Mouse (Mus musculus) CH12.LX (cell line): ENCODE measurements around the gene 1110017D15Rik. TPM values are rescaled to one million over a fixed set of nuclear protein-coding genes. Genes with fewer than 3 reads are reported as not detected.

ENCODE experiments used
- DNase-seq: peaks from one replicate; pipeline ENCODE4 v3.0.0-alpha.2; 2013; ENCODE audit errors: extremely low read depth
- H3K27ac ChIP-seq: 2 replicates; pipeline ENCODE4 v1.5.1; 2012; ENCODE audit warnings: low read depth, mild to moderate bottlenecking, control low read depth, moderate library complexity; ENCODE audit not compliant: insufficient read depth
- H3K27me3 ChIP-seq: replicated peaks from 2 replicates; pipeline ENCODE3; 2012; ENCODE audit warnings: inconsistent platforms
- H3K36me3 ChIP-seq, 2 experiments: replicated peaks in 1 of 2; 2 replicates each; pipeline versions ENCODE3 to v1.6.1; 2012; ENCODE audit warnings: inconsistent platforms in 1 of 2, low read length in 1 of 2, mild to moderate bottlenecking in 1 of 2, mixed read lengths in 1 of 2, moderate library complexity in 1 of 2; ENCODE audit not compliant: control insufficient read depth in 1 of 2, insufficient read depth in 1 of 2
- H3K4me1 ChIP-seq, 2 experiments: 2 replicates each; pipeline ENCODE4 v1.6.1; 2012; ENCODE audit warnings: inconsistent platforms in 1 of 2, moderate library complexity in 1 of 2; ENCODE audit not compliant: insufficient read depth in 2 of 2, control insufficient read depth in 1 of 2
- H3K4me2 ChIP-seq: 2 replicates; pipeline ENCODE4 v1.6.1; 2012; ENCODE audit warnings: low read depth, mild to moderate bottlenecking, control low read depth; ENCODE audit not compliant: poor library complexity, insufficient read depth, severe bottlenecking
- H3K4me3 ChIP-seq, 3 experiments: fragments of 150-350 bp in 1 of 3; sonication (generic) in 1 of 3; replicated peaks in 1 of 3; 2 replicates each; pipeline versions ENCODE3 to v1.5.1; 2011 to 2012; ENCODE audit warnings: low read depth in 2 of 3, low read length in 2 of 3, mild to moderate bottlenecking in 2 of 3, moderate library complexity in 2 of 3, control low read depth in 1 of 3, improper control_type of control experiment in 1 of 3, inconsistent platforms in 1 of 3, mixed read lengths in 1 of 3; ENCODE audit not compliant: poor library complexity in 1 of 3
- H3K79me2 ChIP-seq: replicated peaks from 2 replicates; pipeline ENCODE4 v1.6.1; 2012; ENCODE audit warnings: mild to moderate bottlenecking, moderate library complexity; ENCODE audit not compliant: control insufficient read depth, poor library complexity, insufficient read depth, severe bottlenecking; ENCODE audit errors: extremely low read depth
- H3K9ac ChIP-seq: 2 replicates; pipeline ENCODE4 v1.6.1; 2012; ENCODE audit warnings: low read depth, mild to moderate bottlenecking, control low read depth, moderate library complexity; ENCODE audit not compliant: insufficient read depth
- H3K9me3 ChIP-seq: replicated peaks from 2 replicates; pipeline ENCODE3; 2012; ENCODE audit warnings: low read length, inconsistent platforms, mixed read lengths
- EP300 ChIP-seq: IDR thresholded peaks from 2 replicates; pipeline ENCODE4 v1.6.1; 2011; ENCODE audit warnings: low read length, improper control_type of control experiment
- ETS1 ChIP-seq: conservative IDR thresholded peaks from 2 replicates; pipeline ENCODE4 v1.6.1; 2012; ENCODE audit warnings: low read depth, mild to moderate bottlenecking, inconsistent platforms, low read length, improper control_type of control experiment, moderate library complexity
- IRF4 ChIP-seq: IDR thresholded peaks from 2 replicates; pipeline ENCODE4 v1.6.1; 2014; ENCODE audit warnings: low read depth, mild to moderate bottlenecking, inconsistent platforms, low read length, improper control_type of control experiment
- JUND ChIP-seq: conservative IDR thresholded peaks from 2 replicates; pipeline ENCODE4 v1.6.1; 2011; ENCODE audit warnings: low read depth, low read length, improper control_type of control experiment
- MAFK ChIP-seq: IDR thresholded peaks from 2 replicates; pipeline ENCODE4 v1.6.1; 2011; ENCODE audit warnings: low read length, improper control_type of control experiment; ENCODE audit not compliant: insufficient replicate concordance
- MAX ChIP-seq: IDR thresholded peaks from 2 replicates; pipeline ENCODE4 v1.6.1; 2011; ENCODE audit warnings: low read length, improper control_type of control experiment
- MEF2A ChIP-seq: IDR thresholded peaks from 2 replicates; pipeline ENCODE4 v1.6.1; 2014; ENCODE audit warnings: low read depth, mild to moderate bottlenecking, inconsistent platforms, low read length, improper control_type of control experiment, borderline replicate concordance
- MXI1 ChIP-seq: IDR thresholded peaks from 2 replicates; pipeline ENCODE4 v1.6.1; 2011; ENCODE audit warnings: mild to moderate bottlenecking, low read depth, low read length, improper control_type of control experiment
- MYC ChIP-seq: IDR thresholded peaks from 2 replicates; pipeline ENCODE4 v1.6.1; 2011; ENCODE audit warnings: low read depth, mild to moderate bottlenecking, improper control_type of control experiment, low read length
- NRF1 ChIP-seq: IDR thresholded peaks from 2 replicates; pipeline ENCODE4 v1.6.1; 2014; ENCODE audit warnings: low read depth, mild to moderate bottlenecking, inconsistent platforms, low read length, improper control_type of control experiment, moderate library complexity
- RCOR1 ChIP-seq: conservative IDR thresholded peaks from 2 replicates; pipeline ENCODE4 v1.6.1; 2012; ENCODE audit warnings: low read depth, mild to moderate bottlenecking, inconsistent platforms, low read length, improper control_type of control experiment
- SIN3A ChIP-seq: IDR thresholded peaks from 2 replicates; pipeline ENCODE4 v1.6.1; 2012; ENCODE audit warnings: low read length, improper control_type of control experiment, inconsistent platforms
- SMC3 ChIP-seq: IDR thresholded peaks from 2 replicates; pipeline ENCODE4 v1.6.1; 2011; ENCODE audit warnings: low read depth, low read length, improper control_type of control experiment
- TCF12 ChIP-seq: IDR thresholded peaks from 2 replicates; pipeline ENCODE4 v1.6.1; 2014; ENCODE audit warnings: low read depth, mild to moderate bottlenecking, inconsistent platforms, low read length, improper control_type of control experiment
- UBTF ChIP-seq: IDR thresholded peaks from 2 replicates; pipeline ENCODE4 v1.6.1; 2012; ENCODE audit warnings: low read depth, mild to moderate bottlenecking, inconsistent platforms, low read length, improper control_type of control experiment, moderate library complexity
- USF2 ChIP-seq: conservative IDR thresholded peaks from 2 replicates; pipeline ENCODE4 v1.6.1; 2011; ENCODE audit warnings: low read depth, low read length, improper control_type of control experiment
- ZKSCAN1 ChIP-seq: IDR thresholded peaks from 2 replicates; pipeline ENCODE4 v1.6.1; 2012; ENCODE audit warnings: low read depth, inconsistent platforms, low read length, improper control_type of control experiment, borderline replicate concordance
- ZMIZ1 ChIP-seq: IDR thresholded peaks from 2 replicates; pipeline ENCODE4 v1.6.1; 2012; ENCODE audit warnings: low read depth, mild to moderate bottlenecking, inconsistent platforms, low read length, improper control_type of control experiment
- dilution Hi-C: fragments of 300-500 bp; cut with MboI; formaldehyde crosslinking; loops from 2 replicates; pipeline ENCODE4 v1.14.3; 2020; ENCODE audit warnings: low sequenced_read_pairs; ENCODE audit not compliant: extremely low pct_unique_long_range_greater_than_20kb, extremely low pct_ligation_motif_present
- in situ Hi-C: fragments of 300-500 bp; cut with MboI; formaldehyde crosslinking; loops from 3 replicates; pipeline ENCODE4 v1.14.3; 2019; ENCODE audit warnings: low sequenced_read_pairs, low pct_ligation_motif_present, low pct_unique_long_range_greater_than_20kb, mixed read lengths
- polyA plus RNA-seq: library from polyadenylated mRNA; unstranded; fragments of >175 nt; gene quantifications from 2 replicates; pipeline ENCODE4 v1.2.1, GENCODE M21; 2012; ENCODE audit warnings: low read depth; ENCODE audit not compliant: insufficient read length
- total RNA-seq, 2 experiments: library from RNA; depleted of rRNA; stranded (reverse); fragments of 300-350 nt in 1 of 2; fragments of >200 nt in 1 of 2; gene quantifications; 2 replicates each; pipeline ENCODE4 v1.2.3; 2012 to 2014

Gene 1110017D15Rik
- total and polyA plus RNA-seq, 3 experiments = not detected

- Histone ChIP-seq H3K4me2 (no peak overlapping the region), H3K79me2 (no peaks in the 10 kb centered on the region), H3K9me3 (no peaks in the 10 kb centered on the region), H3K27ac (no peak overlapping the region), H3K4me1 (no peaks in the 10 kb centered on the region), H3K36me3 (no peaks in the 10 kb centered on the region), H3K9ac (no peak overlapping the region), H3K27me3 (peaks cover 68% of the 10 kb centered on the region), H3K4me3 (no peak overlapping the region)
- no peak for TF ChIP-seq JUND
- TF ChIP-seq EP300 = no peak
- TF ChIP-seq NRF1 = no peak
- TF ChIP-seq SMC3 = no peak
- in situ Hi-C loops (no loop called here), dilution Hi-C loops (no loop called here)
- DNase-seq = no peak
These were observed 9.4 kb upstream of the 1110017D15Rik start for GRCm38 (mm10) chr4:41526553-41526952.

DNA sequence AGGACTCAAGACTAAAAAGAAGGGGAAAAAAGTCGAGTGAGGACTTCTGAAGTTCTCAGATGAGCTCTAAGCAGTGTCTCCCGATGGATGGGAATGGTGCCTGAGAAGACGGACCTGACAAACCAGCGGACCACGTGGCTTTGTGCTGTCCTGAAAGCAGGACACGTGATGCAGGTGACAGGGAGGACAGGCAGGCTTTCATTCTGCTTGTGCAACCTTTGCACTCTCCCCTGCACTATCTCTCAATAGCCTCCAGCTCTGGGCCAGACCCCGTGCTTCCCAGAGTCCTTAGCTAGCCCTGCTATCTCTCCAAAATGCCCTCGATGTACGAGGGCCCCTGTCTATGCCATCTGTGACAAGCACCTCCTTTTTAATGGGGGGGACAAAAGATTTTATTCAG, 7.7 kb upstream of the 1110017D15Rik start:
- in situ Hi-C loops (no loop called here), dilution Hi-C loops (no loop called here)
- Histone ChIP-seq H3K27me3 (peaks cover 55% of the 10 kb centered on the region), H3K79me2 (no peaks in the 10 kb centered on the region), H3K4me2 (no peak overlapping the region), H3K4me1 (no peaks in the 10 kb centered on the region), H3K27ac (no peak overlapping the region), H3K4me3 (no peak overlapping the region), H3K36me3 (no peaks in the 10 kb centered on the region), H3K9me3 (no peaks in the 10 kb centered on the region), H3K9ac (no peak overlapping the region)
- no peak for DNase-seq
- TF ChIP-seq TCF12 (no peak), RCOR1 (no peak), MAX (no peak), MYC (no peak), IRF4 (no peak), ZMIZ1 (no peak), UBTF (no peak), ETS1 (no peak), USF2 (no peak), MXI1 (no peak), ZKSCAN1 (no peak), SIN3A (no peak), MAFK (no peak), MEF2A (no peak)
- TF ChIP-seq, all 38 proteins: peak for 0
